Comparison of ENCODE assay signal across 10 mouse cellular contexts in the genomic region with DNA sequence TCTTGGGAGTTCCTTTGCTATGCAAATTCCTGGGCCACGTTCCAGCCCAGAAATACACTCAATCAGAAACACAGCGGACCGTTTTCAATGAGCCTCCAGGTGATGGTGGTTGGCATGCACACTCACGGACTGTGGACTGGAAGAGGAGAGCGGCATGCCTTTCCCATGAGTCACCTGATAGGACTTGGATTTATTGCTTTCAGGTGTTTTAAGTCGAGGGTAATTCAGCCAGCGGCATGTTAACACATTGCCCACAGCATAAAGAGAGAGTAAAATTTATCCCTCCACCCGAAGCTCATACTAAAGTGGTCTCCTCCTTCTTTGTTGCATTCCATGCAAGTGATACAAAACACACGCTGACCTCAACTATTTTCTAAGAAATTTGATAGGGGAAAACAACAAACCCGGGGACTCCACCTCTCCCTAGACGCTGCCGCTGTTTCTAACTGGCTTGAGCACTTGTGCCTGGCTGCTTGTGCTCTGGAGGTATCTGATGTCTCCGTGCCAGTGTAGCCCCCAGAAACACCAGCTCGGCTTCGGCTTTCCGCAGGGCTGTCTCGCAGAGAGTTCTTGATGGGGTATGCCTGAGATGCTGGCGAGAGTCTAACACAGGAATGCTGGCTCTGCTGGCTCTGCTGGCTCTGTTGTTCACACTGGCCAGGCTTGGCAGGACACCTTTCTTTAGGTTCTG.
A peak's percentile ranks its signal among the peaks of the same experiment; 100 is the strongest.
DNase-seq lines count a peak whose midpoint lies in the region; ATAC-seq lines count a peak whose summit lies in the region.
"Had no signal": no experiment of that assay in that cellular context is flagged by ENCODE, and none has a peak within 500 bp of the region (broad histone marks: within the 10 kb centered on the region; RNA-seq: fewer than 3 reads in every experiment).

No protein-coding gene starts in this region.

- H3K9me3 ChIP-seq in heart, embryonic 14.5 days (ENCODE audit: control insufficient read depth, low read length) = no peaks in the 10 kb centered on the region
- no peaks in the 10 kb centered on the region for H3K9me3 ChIP-seq in kidney, embryonic 16.5 days (ENCODE audit: low read length)
- H3K9me3 ChIP-seq: midbrain, embryonic 12.5 days had no signal

- H3K36me3 ChIP-seq in heart, embryonic 14.5 days (ENCODE audit: control insufficient read depth, insufficient read depth, low read length) = no peaks in the 10 kb centered on the region
- H3K36me3 ChIP-seq in kidney, embryonic 16.5 days (ENCODE audit: insufficient read depth, low read length) = no peaks in the 10 kb centered on the region
- H3K36me3 ChIP-seq: G1E; midbrain, embryonic 12.5 days had no signal

- H3K27me3 ChIP-seq in heart, embryonic 14.5 days (ENCODE audit: control insufficient read depth, insufficient read depth, low read length) = no peaks in the 10 kb centered on the region
- no peaks in the 10 kb centered on the region for H3K27me3 ChIP-seq in kidney, embryonic 16.5 days (ENCODE audit: insufficient read depth, low read length)
- H3K27me3 ChIP-seq: midbrain, embryonic 12.5 days had no signal

- H3K27ac ChIP-seq in heart, embryonic 14.5 days (replicated peaks in 1 of 2; ENCODE audit: control insufficient read depth in 1 of 2, insufficient read depth in 1 of 2, low read depth in 2 of 2, low read length in 2 of 2) = peak overlapping the region; percentile 65 to 69
- H3K27ac ChIP-seq in kidney, embryonic 16.5 days (ENCODE audit: low read length) = peak overlapping the region; percentile 94
- H3K27ac ChIP-seq: midbrain, embryonic 12.5 days had no signal

- H3K4me2 ChIP-seq in heart, embryonic 14.5 days (ENCODE audit: low read length) = peak overlapping the region; percentile 71
- H3K4me2 ChIP-seq in kidney, embryonic 16.5 days (replicated peaks; ENCODE audit: low read depth, low read length) = peak overlapping the region; percentile 48
- H3K4me2 ChIP-seq: midbrain, embryonic 12.5 days had no signal

- 20% methylated on average over 18 of the region's 18 CpGs for WGBS in heart, embryonic 14.5 days
- 5% methylated on average over 18 of the region's 18 CpGs for whole genome bisulfite sequencing in kidney, embryonic 16.5 days

- H3K4me1 ChIP-seq in heart, embryonic 14.5 days (ENCODE audit: control insufficient read depth in 2 of 2, insufficient read depth in 2 of 2, low read length in 2 of 2) = peaks cover 9 to 18% of the 10 kb centered on the region in 2 experiments
- H3K4me1 ChIP-seq in kidney, embryonic 16.5 days (ENCODE audit: insufficient read depth, low read length) = peaks cover 22% of the 10 kb centered on the region

- ATAC-seq in frontal cortex, adult (ENCODE audit: low TSS enrichment) = peak; percentile 50
- no peak; the same call in 1 of the 2 replicates for ATAC-seq in heart, embryonic 14.5 days (ENCODE audit: insufficient number of reproducible peaks, insufficient read depth, low FRiP score, low read depth)
- ATAC-seq in kidney, embryonic 16.5 days (ENCODE audit: low FRiP score, low TSS enrichment) = peak; percentile 76

- DNase-seq in frontal cortex, postnatal 14 days (ENCODE audit: low spot score in 2 of 2) = no peak
- DNase-seq in embryo, embryonic 9.5 days (ENCODE audit: extremely low spot score) = peak; percentile 44
- DNase-seq in lung, postnatal 25 days (ENCODE audit: low spot score) = peak; percentile 67
- DNase-seq in thymus, postnatal 25 days = peak; percentile 61
- DNase-seq in cerebellum, postnatal 4 days (ENCODE audit: low spot score in 2 of 2) = no peak

- H3K4me3 ChIP-seq in heart, embryonic 14.5 days (ENCODE audit: control insufficient read depth in 1 of 2, insufficient read depth in 1 of 2, low read depth in 1 of 2, low read length in 2 of 2) = peak overlapping the region; percentile 29 to 35
- H3K4me3 ChIP-seq in kidney, embryonic 16.5 days (ENCODE audit: low read length) = peak overlapping the region; percentile 29
- H3K4me3 ChIP-seq: midbrain, embryonic 12.5 days had no signal

- H3K9ac ChIP-seq in heart, embryonic 14.5 days (ENCODE audit: low read length) = peak overlapping the region; percentile 51
- peak overlapping the region; percentile 42 for H3K9ac ChIP-seq in kidney, embryonic 16.5 days (replicated peaks; ENCODE audit: low read length)
- H3K9ac ChIP-seq: midbrain, embryonic 12.5 days had no signal

Comparison
In these comparisons a context has a peak if more than half of its experiments do, and no peak if none do; other contexts are left out.
1. DNase-seq: peak in embryo, embryonic 9.5 days (single experiment), lung, postnatal 25 days (single experiment) and thymus, postnatal 25 days (single experiment); none in frontal cortex, postnatal 14 days (0 of 2) and cerebellum, postnatal 4 days (0 of 2).